Mouse (Mus musculus) limb, embryonic 14.5 days (tissue): ENCODE measurements around the gene Trpm3. TPM values are rescaled to one million over a fixed set of nuclear protein-coding genes. Genes with fewer than 3 reads are reported as not detected.

Experiments
- ATAC-seq: fragments of 200-750 bp; cut with Nextera tagmentation; 2 replicates; pipeline ENCODE4 v1.8.0; 2017; ENCODE audit warnings: low read depth, moderate number of reproducible peaks, moderate TSS enrichment; ENCODE audit not compliant: low FRiP score
- DNase-seq: peaks from one replicate; pipeline ENCODE4 v3.0.0-alpha.2; 2015; ENCODE audit warnings: low spot score
- H3K27ac ChIP-seq: fragments of 300-500 bp; sonication (generic); replicated peaks from 2 replicates; pipeline ENCODE4 v1.5.1; 2014; ENCODE audit warnings: low read depth, mild to moderate bottlenecking, low read length, moderate library complexity, mixed read lengths
- H3K27me3 ChIP-seq: fragments of 300-500 bp; sonication (generic); 2 replicates; pipeline ENCODE4 v1.6.1; 2014; ENCODE audit warnings: low read length, mixed read lengths; ENCODE audit not compliant: control insufficient read depth, insufficient read depth
- H3K36me3 ChIP-seq: fragments of 300-500 bp; sonication (generic); 2 replicates; pipeline ENCODE4 v1.6.1; 2014; ENCODE audit warnings: mild to moderate bottlenecking, low read length, moderate library complexity, mixed read lengths; ENCODE audit not compliant: control insufficient read depth, insufficient read depth
- H3K4me1 ChIP-seq: fragments of 300-500 bp; sonication (generic); 2 replicates; pipeline ENCODE4 v1.6.1; 2014; ENCODE audit warnings: antibody characterized with exemption, low read length, mixed read lengths; ENCODE audit not compliant: control insufficient read depth, insufficient read depth
- H3K4me2 ChIP-seq: fragments of 300-500 bp; sonication (generic); replicated peaks from 2 replicates; pipeline ENCODE4 v1.6.1; 2014; ENCODE audit warnings: low read depth, mild to moderate bottlenecking, low read length, moderate library complexity; ENCODE audit not compliant: severe bottlenecking
- H3K4me3 ChIP-seq: fragments of 300-500 bp; sonication (generic); replicated peaks from 2 replicates; pipeline ENCODE4 v1.5.1; 2014; ENCODE audit warnings: low read length
- H3K9ac ChIP-seq: fragments of 300-500 bp; sonication (generic); 2 replicates; pipeline ENCODE4 v1.6.1; 2014; ENCODE audit warnings: mild to moderate bottlenecking, low read depth, low read length, moderate library complexity; ENCODE audit not compliant: severe bottlenecking
- H3K9me3 ChIP-seq: fragments of 300-500 bp; sonication (generic); 2 replicates; pipeline ENCODE4 v1.6.1; 2016; ENCODE audit warnings: low read length; ENCODE audit not compliant: control insufficient read depth
- POLR2A ChIP-seq: fragments of 200-500 bp; IDR thresholded peaks from 2 replicates; pipeline ENCODE4 v1.8.0; 2012; ENCODE audit warnings: inconsistent platforms, mild to moderate bottlenecking, moderate library complexity, borderline replicate concordance; ENCODE audit not compliant: insufficient read depth, insufficient read length; ENCODE audit errors: extremely low read depth
- WGBS: fragments of 180-500 bp; shearing (Covaris S2); extraction: QIAGEN DNeasy Blood & Tissue Kit; methylation state at CpG from one replicate; pipeline ENCODE4 v1.1.7; 2014; 5-methylcytosine and 5-hydroxymethylcytosine counted together
- polyA plus RNA-seq, 2 experiments: library from polyadenylated mRNA; depleted of rRNA in 1 of 2; stranded (reverse) in 1 of 2; unstranded in 1 of 2; fragments of >200 nt; fragmentation: Nextera tagmentation in 1 of 2; extraction: Ambion mirVana in 1 of 2; gene quantifications; 2 replicates each; pipeline versions ENCODE4 v1.2.1 to v1.2.3; 2012 to 2014

Gene Trpm3
- polyA plus RNA-seq, 2 experiments = 3.7 to 4.1 TPM

DNA sequence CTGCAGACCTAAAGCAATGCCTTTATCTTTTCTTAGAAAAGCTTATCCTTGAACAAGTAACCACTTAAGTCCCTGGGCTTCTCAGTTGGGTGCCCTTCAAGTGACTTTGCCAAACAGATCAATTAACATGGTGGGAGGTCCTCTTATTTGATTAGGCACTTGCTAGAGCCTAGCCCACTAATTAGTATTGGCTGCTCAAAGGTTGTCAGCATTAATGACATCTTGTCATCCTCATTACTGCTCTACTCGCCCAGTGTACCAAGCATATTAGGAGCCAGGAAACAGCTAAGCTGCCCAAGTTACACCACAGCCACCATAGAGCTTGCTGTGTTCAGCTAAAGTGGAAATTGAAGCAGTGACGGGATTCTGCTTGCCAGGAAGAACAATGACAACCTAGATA lies 456.4 kb downstream of the Trpm3 start:
- H3K4me3 ChIP-seq = no peak overlapping the region
- no peaks in the 10 kb centered on the region for H3K27me3 ChIP-seq
- H3K9me3 ChIP-seq = no peaks in the 10 kb centered on the region
- no peak overlapping the region for H3K9ac ChIP-seq
- DNase-seq = no peak
- no peak for TF ChIP-seq POLR2A
- H3K27ac ChIP-seq = no peak overlapping the region
- H3K36me3 ChIP-seq = no peaks in the 10 kb centered on the region
- ATAC-seq = no peak
- H3K4me1 ChIP-seq = no peaks in the 10 kb centered on the region; the same call in 1 of the 2 replicates
- H3K4me2 ChIP-seq = no peak overlapping the region
- 42% methylated on average over 2 of the region's 2 CpGs for WGBS

- H3K36me3 ChIP-seq = no peaks in the 10 kb centered on the region
- DNase-seq (no peak), ATAC-seq (no peak)
- H3K27me3 ChIP-seq = no peaks in the 10 kb centered on the region
- H3K9ac ChIP-seq = no peak overlapping the region
- H3K27ac ChIP-seq = no peak overlapping the region
- H3K4me3 ChIP-seq = no peak overlapping the region
- 46% methylated on average over 3 of the region's 3 CpGs for WGBS
- TF ChIP-seq POLR2A = no peak
- H3K4me2 ChIP-seq = no peak overlapping the region
- H3K4me1 ChIP-seq = no peaks in the 10 kb centered on the region; the same call in 1 of the 2 replicates
- no peaks in the 10 kb centered on the region for H3K9me3 ChIP-seq
Observed at GRCm38 (mm10) chr19:22596715-22597114, 457.9 kb downstream of the Trpm3 start.

DNA sequence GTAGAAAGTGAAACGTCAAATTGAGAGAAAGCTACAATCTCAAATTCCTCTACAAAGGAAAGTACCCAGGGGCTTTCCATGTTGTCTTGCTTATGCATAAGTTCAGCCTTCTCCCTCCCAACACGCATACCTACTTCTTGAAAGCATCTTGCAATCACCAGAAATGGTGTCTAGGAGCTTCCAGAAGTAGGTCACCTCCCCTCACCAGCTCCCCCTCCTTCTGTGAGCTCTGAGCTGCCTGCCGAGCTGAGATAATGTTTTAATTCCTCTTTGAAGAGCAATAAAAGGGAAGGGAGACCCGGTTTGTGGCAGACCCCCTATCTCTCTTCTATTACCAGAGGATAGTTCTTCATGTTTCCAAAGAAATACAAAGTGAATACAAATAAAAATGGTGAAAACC lies 465.5 kb downstream of the Trpm3 start:
- DNase-seq = no peak
- ATAC-seq = no peak
- Histone ChIP-seq H3K36me3 (no peaks in the 10 kb centered on the region), H3K4me1 (no peaks in the 10 kb centered on the region), H3K4me3 (no peak overlapping the region), H3K27ac (no peak overlapping the region), H3K9me3 (no peaks in the 10 kb centered on the region), H3K9ac (no peak overlapping the region), H3K4me2 (no peak overlapping the region), H3K27me3 (no peaks in the 10 kb centered on the region)
- TF ChIP-seq POLR2A = no peak
- 30% methylated on average over 4 of the region's 4 CpGs for WGBS

GRCm38 (mm10) chr19:22607985-22608684 lies 469.3 kb downstream of the Trpm3 start:
- TF ChIP-seq POLR2A = no peak
- H3K4me2 ChIP-seq = no peak overlapping the region

DNA sequence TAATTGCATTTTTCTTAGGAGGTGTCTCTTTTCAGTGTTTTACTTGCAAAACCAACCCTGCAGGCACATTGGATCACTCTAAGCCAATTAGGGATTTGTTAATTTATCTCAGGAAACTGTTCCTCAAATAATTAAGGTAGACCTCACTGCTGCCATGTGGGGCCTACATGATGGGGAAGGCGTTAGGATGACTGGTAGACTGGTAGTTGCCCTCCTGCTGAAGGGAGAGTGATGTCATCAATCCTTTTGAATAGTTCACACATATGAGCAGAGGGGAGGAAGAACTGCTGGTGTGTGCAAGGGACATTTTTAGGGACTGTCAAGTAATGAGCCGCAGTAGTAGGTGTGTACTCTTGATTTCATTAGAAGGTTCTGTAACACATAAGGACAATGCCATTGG lies 472.8 kb downstream of the Trpm3 start:
- no peak overlapping the region for H3K9ac ChIP-seq
- H3K27me3 ChIP-seq = no peaks in the 10 kb centered on the region
- 66% methylated on average over 2 of the region's 2 CpGs for WGBS
- H3K36me3 ChIP-seq = no peaks in the 10 kb centered on the region
- H3K4me2 ChIP-seq = no peak overlapping the region
- TF ChIP-seq POLR2A = no peak
- no peak for DNase-seq
- no peak for ATAC-seq
- no peaks in the 10 kb centered on the region for H3K4me1 ChIP-seq
- no peak overlapping the region for H3K27ac ChIP-seq
- H3K9me3 ChIP-seq = no peaks in the 10 kb centered on the region
- no peak overlapping the region for H3K4me3 ChIP-seq

More at GRCm38 (mm10) chr19:22607985-22608684, 469.3 kb downstream of the Trpm3 start:
- H3K4me1 ChIP-seq = no peaks in the 10 kb centered on the region
- no peak overlapping the region for H3K9ac ChIP-seq
- no peaks in the 10 kb centered on the region for H3K9me3 ChIP-seq
- no peaks in the 10 kb centered on the region for H3K36me3 ChIP-seq
- no peaks in the 10 kb centered on the region for H3K27me3 ChIP-seq
- ATAC-seq = no peak
- 63% methylated on average over 5 of the region's 5 CpGs for WGBS
- no peak for DNase-seq
- H3K27ac ChIP-seq = no peak overlapping the region
- no peak overlapping the region for H3K4me3 ChIP-seq
